Comparison of ENCODE assay signal across 18 mouse cellular contexts in the genomic region with DNA sequence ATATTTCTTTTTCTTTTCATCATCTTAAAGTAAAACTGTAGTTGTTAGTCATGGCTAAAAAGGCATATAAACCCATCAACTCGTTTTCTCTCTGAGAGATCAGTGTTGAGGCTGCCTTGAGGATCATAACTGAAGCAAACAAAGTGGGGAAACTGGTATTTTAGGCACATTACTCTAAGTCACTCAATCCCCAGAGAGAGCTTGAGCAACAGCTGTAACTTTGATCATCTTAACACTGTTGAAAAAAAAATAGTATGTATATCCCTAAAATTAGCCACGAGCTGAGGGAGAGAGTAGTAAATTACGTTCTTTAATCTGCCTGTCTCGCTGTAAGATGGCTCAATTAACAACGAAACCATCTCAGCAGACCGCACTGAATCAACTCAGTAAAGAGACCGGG.
A peak's percentile ranks its signal among the peaks of the same experiment; 100 is the strongest.
DNase-seq lines count a peak whose midpoint lies in the region; ATAC-seq and TF ChIP-seq lines count a peak whose summit lies in the region.
"Had no signal": no experiment of that assay in that cellular context is flagged by ENCODE, and none has a peak within 500 bp of the region (broad histone marks: within the 10 kb centered on the region; RNA-seq: fewer than 3 reads in every experiment).

No protein-coding gene starts in this region.

- peak overlapping the region; percentile 43 for H3K4me2 ChIP-seq in kidney, embryonic 16.5 days (replicated peaks; ENCODE audit: low read depth, low read length)
- H3K4me2 ChIP-seq in neural tube, embryonic 11.5 days (ENCODE audit: low read depth), result peak overlapping the region; percentile 35
- H3K4me2 ChIP-seq in intestine, embryonic 16.5 days (ENCODE audit: low read depth, low read length), result no peak overlapping the region
- H3K4me2 ChIP-seq: intestine, embryonic 15.5 days had no signal

- no peak for TF ChIP-seq CTCF in embryonic fibroblast, embryonic 13.5 days (IDR thresholded peaks at IDR 0.05; ENCODE audit: borderline replicate concordance, insufficient read depth, low read length)

- H3K4me1 ChIP-seq in kidney, embryonic 16.5 days (ENCODE audit: insufficient read depth, low read length), result peaks cover 13% of the 10 kb centered on the region; the same call in 1 of the 2 replicates
- 0 out of 2 replicates have a peak, but pooled peaks cover 3% of the 10 kb centered on the region for H3K4me1 ChIP-seq in neural tube, embryonic 11.5 days (ENCODE audit: control insufficient read depth, insufficient read depth, low read length)
- peaks cover 15% of the 10 kb centered on the region; the same call in 1 of the 2 replicates for H3K4me1 ChIP-seq in embryonic fibroblast, embryonic 13.5 days (ENCODE audit: control insufficient read depth, insufficient read depth, low read length)
- H3K4me1 ChIP-seq in intestine, embryonic 16.5 days (ENCODE audit: control insufficient read depth, insufficient read depth, low read length), result peaks cover 3% of the 10 kb centered on the region; the same call in 1 of the 2 replicates
- H3K4me1 ChIP-seq: heart, embryonic 12.5 days; intestine, embryonic 15.5 days had no signal

- H3K4me3 ChIP-seq in kidney, embryonic 16.5 days (ENCODE audit: low read length), result no peak overlapping the region
- H3K4me3 ChIP-seq in neural tube, embryonic 11.5 days (ENCODE audit: low read depth, low read length), result no peak overlapping the region
- H3K4me3 ChIP-seq in embryonic fibroblast, embryonic 13.5 days (ENCODE audit: insufficient read depth, low read length), result no peak overlapping the region
- no peak overlapping the region for H3K4me3 ChIP-seq in intestine, embryonic 16.5 days (ENCODE audit: low read length)
- H3K4me3 ChIP-seq: heart, embryonic 12.5 days; intestine, embryonic 15.5 days had no signal

- H3K9ac ChIP-seq in kidney, embryonic 16.5 days (replicated peaks; ENCODE audit: low read length), result no peak overlapping the region
- no peak overlapping the region for H3K9ac ChIP-seq in neural tube, embryonic 11.5 days (ENCODE audit: low read length)
- no peak overlapping the region for H3K9ac ChIP-seq in intestine, embryonic 16.5 days (ENCODE audit: low read depth, low read length)
- H3K9ac ChIP-seq: heart, embryonic 12.5 days; intestine, embryonic 15.5 days; liver, embryonic 14.5 days had no signal

- H3K9me3 ChIP-seq in kidney, embryonic 16.5 days (ENCODE audit: low read length), result no peaks in the 10 kb centered on the region
- no peaks in the 10 kb centered on the region for H3K9me3 ChIP-seq in neural tube, embryonic 11.5 days (ENCODE audit: control insufficient read depth, low read length)
- no peaks in the 10 kb centered on the region for H3K9me3 ChIP-seq in intestine, embryonic 16.5 days (ENCODE audit: control insufficient read depth, low read length)
- H3K9me3 ChIP-seq: heart, embryonic 12.5 days; intestine, embryonic 15.5 days had no signal

- H3K27ac ChIP-seq in kidney, embryonic 16.5 days (ENCODE audit: low read length), result no peak overlapping the region
- no peak overlapping the region for H3K27ac ChIP-seq in neural tube, embryonic 11.5 days (ENCODE audit: low read depth, low read length)
- peak overlapping the region; percentile 11; the same call in 1 of the 2 replicates for H3K27ac ChIP-seq in embryonic fibroblast, embryonic 13.5 days (ENCODE audit: insufficient read depth, low read length)
- H3K27ac ChIP-seq in intestine, embryonic 16.5 days (ENCODE audit: low read length), result no peak overlapping the region
- H3K27ac ChIP-seq: intestine, embryonic 15.5 days; liver, embryonic 14.5 days; macrophage had no signal

- H3K36me3 ChIP-seq in kidney, embryonic 16.5 days (ENCODE audit: insufficient read depth, low read length), result no peaks in the 10 kb centered on the region
- no peaks in the 10 kb centered on the region for H3K36me3 ChIP-seq in neural tube, embryonic 11.5 days (ENCODE audit: control insufficient read depth, insufficient read depth, low read length)
- no peaks in the 10 kb centered on the region for H3K36me3 ChIP-seq in intestine, embryonic 16.5 days (ENCODE audit: control insufficient read depth, insufficient read depth, low read length)
- H3K36me3 ChIP-seq: heart, embryonic 12.5 days; intestine, embryonic 15.5 days had no signal

- no peaks in the 10 kb centered on the region for H3K27me3 ChIP-seq in kidney, embryonic 16.5 days (ENCODE audit: insufficient read depth, low read length)
- H3K27me3 ChIP-seq in neural tube, embryonic 11.5 days (ENCODE audit: control insufficient read depth, insufficient read depth, low read length), result no peaks in the 10 kb centered on the region
- H3K27me3 ChIP-seq in intestine, embryonic 16.5 days (replicated peaks; ENCODE audit: control insufficient read depth, insufficient read depth, low read length), result no peaks in the 10 kb centered on the region; the same call in 1 of the 2 replicates
- H3K27me3 ChIP-seq: intestine, embryonic 15.5 days had no signal

- TF ChIP-seq POLR2A in embryonic fibroblast, embryonic 13.5 days (IDR thresholded peaks at IDR 0.05; ENCODE audit: low read depth, low read length), result no peak

- no peak for DNase-seq in kidney, postnatal 4 days
- no peak for DNase-seq in neural tube, embryonic 11.5 days (ENCODE audit: low spot score)
- DNase-seq in neural tube, embryonic 10.5 days (ENCODE audit: extremely low spot score, low spot score), result no peak
- no peak for DNase-seq in spleen, adult 12 weeks (ENCODE audit: low spot score)
- DNase-seq: adrenal gland, postnatal 10 days; cerebellum, adult 8-10 months; gastrocnemius, postnatal 36 days; heart, postnatal 36 days; kidney, postnatal 36 days; right cerebral cortex, adult 18-20 months; thymus, postnatal 36 days had no signal

- no peak for ATAC-seq in kidney, embryonic 16.5 days (ENCODE audit: low FRiP score, low TSS enrichment)
- no peak for ATAC-seq in neural tube, embryonic 11.5 days (ENCODE audit: insufficient read depth, low FRiP score, low TSS enrichment)
- ATAC-seq in intestine, embryonic 16.5 days, result no peak
- ATAC-seq: intestine, embryonic 15.5 days had no signal

- WGBS in kidney, embryonic 16.5 days, result 11% methylated on average over 7 of the region's 7 CpGs
- WGBS in neural tube, embryonic 11.5 days, result 14% methylated on average over 7 of the region's 7 CpGs
- 23% methylated on average over 7 of the region's 7 CpGs for WGBS in intestine, embryonic 16.5 days
